ENCODE assay signal across 35 mouse cellular contexts in the genomic region with DNA sequence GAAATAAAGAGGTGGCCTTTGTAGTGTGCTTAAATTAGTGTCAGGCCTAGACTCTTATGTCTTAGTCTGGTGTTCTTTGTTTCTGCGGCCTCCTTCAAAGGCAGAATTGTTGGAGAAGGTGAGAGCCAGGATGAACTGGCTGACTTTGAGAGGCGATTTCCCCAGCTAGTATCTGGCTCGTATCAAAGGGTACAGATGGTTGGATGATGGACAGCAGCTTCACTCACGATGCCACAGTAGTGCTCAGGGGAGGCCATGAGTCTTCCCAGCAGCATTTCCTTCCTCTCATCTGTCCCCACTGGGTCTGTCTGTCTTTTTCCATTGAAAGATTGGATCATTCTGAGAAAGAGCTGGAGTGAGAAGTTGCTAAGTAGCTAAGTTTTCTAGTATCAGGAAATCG. TPM values are rescaled to one million over a fixed set of nuclear protein-coding genes. Genes with fewer than 3 reads are reported as not detected.
DNase-seq lines count a peak whose midpoint lies in the region; ATAC-seq lines count a peak whose summit lies in the region.
"Had no signal": no experiment of that assay in that cellular context is flagged by ENCODE, and none has a peak within 500 bp of the region (broad histone marks: within the 10 kb centered on the region; RNA-seq: fewer than 3 reads in every experiment).

No protein-coding gene starts in this region.

- H3K27me3 ChIP-seq in heart, embryonic 11.5 days (ENCODE audit: control insufficient read depth, insufficient read depth, low read length), result no peaks in the 10 kb centered on the region
- H3K27me3 ChIP-seq: heart, embryonic 13.5 days; intestine, embryonic 15.5 days; limb, embryonic 12.5 days; liver, embryonic 15.5 days; midbrain, embryonic 12.5 days had no signal

- H3K9me3 ChIP-seq in heart, embryonic 11.5 days (replicated peaks; ENCODE audit: control insufficient read depth, low read length), result no peaks in the 10 kb centered on the region
- H3K9me3 ChIP-seq: heart, embryonic 13.5 days; hindbrain, embryonic 10.5 days; intestine, embryonic 15.5 days; limb, embryonic 12.5 days; liver, embryonic 15.5 days; midbrain, embryonic 12.5 days had no signal

- DNase-seq in heart, adult 11 months, result peak; percentile 15
- DNase-seq in cerebellum, adult 11 months, result peak; percentile 53
- peak; percentile 64 for DNase-seq in cerebellum, adult 8-10 months
- DNase-seq in cerebellum, postnatal 25 days, result peak; percentile 65 to 74
- DNase-seq in heart, postnatal 4 days, result no peak
- DNase-seq: adrenal gland, postnatal 25 days; gastrocnemius, adult 2 months; gastrocnemius, postnatal 36 days; heart, adult 2 months; heart, postnatal 10 days; kidney, adult 2 months; layer of hippocampus, adult 9-11 months; lung, embryonic 14.5 days; thymus, postnatal 4 days had no signal

- ATAC-seq in heart, embryonic 11.5 days (replicated peaks; ENCODE audit: insufficient number of reproducible peaks, low FRiP score, low TSS enrichment), result no peak
- ATAC-seq in megakaryocyte-erythroid progenitor cell, adult 5-6 weeks (replicated peaks; ENCODE audit: low FRiP score, low TSS enrichment, poor library complexity, severe bottlenecking), result no peak
- ATAC-seq: forebrain, embryonic 16.5 days; hindbrain, embryonic 16.5 days; intestine, embryonic 15.5 days had no signal

- no peak overlapping the region for H3K27ac ChIP-seq in heart, embryonic 11.5 days (ENCODE audit: low read depth, low read length)
- H3K27ac ChIP-seq: gastrocnemius, adult 2 months; heart, adult 2 months; heart, embryonic 13.5 days; hindbrain, embryonic 10.5 days; intestine, embryonic 15.5 days; kidney, postnatal 0 days; limb, embryonic 12.5 days; liver, embryonic 15.5 days; midbrain, embryonic 12.5 days had no signal

- 70% methylated on average over 5 of the region's 5 CpGs for WGBS in heart, embryonic 11.5 days (ENCODE audit: insufficient replicate concordance)

- H3K36me3 ChIP-seq in heart, embryonic 11.5 days (ENCODE audit: control insufficient read depth, insufficient read depth, low read length), result no peaks in the 10 kb centered on the region
- H3K36me3 ChIP-seq: heart, embryonic 13.5 days; intestine, embryonic 15.5 days; limb, embryonic 12.5 days; liver, embryonic 15.5 days had no signal

- H3K4me1 ChIP-seq in heart, embryonic 11.5 days (ENCODE audit: control insufficient read depth, insufficient read depth, low read length), result no peaks in the 10 kb centered on the region
- H3K4me1 ChIP-seq: hindbrain, embryonic 10.5 days; intestine, embryonic 15.5 days; limb, embryonic 12.5 days; midbrain, embryonic 12.5 days had no signal

- H3K4me2 ChIP-seq in heart, embryonic 11.5 days, result no peak overlapping the region
- H3K4me2 ChIP-seq: heart, embryonic 13.5 days; intestine, embryonic 15.5 days; limb, embryonic 12.5 days; liver, embryonic 15.5 days; lung, embryonic 14.5 days; midbrain, embryonic 12.5 days had no signal

- no peak overlapping the region for H3K4me3 ChIP-seq in heart, embryonic 11.5 days (ENCODE audit: low read depth, low read length)
- H3K4me3 ChIP-seq: erythroblast, embryonic 14.5 days; gastrocnemius, adult 2 months; heart, adult 2 months; heart, embryonic 13.5 days; hindbrain, embryonic 10.5 days; intestine, embryonic 15.5 days; limb, embryonic 12.5 days; liver, embryonic 15.5 days; midbrain, embryonic 12.5 days had no signal

- H3K9ac ChIP-seq in heart, embryonic 11.5 days (ENCODE audit: low read depth, low read length), result no peak overlapping the region
- H3K9ac ChIP-seq: heart, embryonic 13.5 days; intestine, embryonic 15.5 days; limb, embryonic 12.5 days; liver, embryonic 15.5 days; lung, embryonic 14.5 days; midbrain, embryonic 12.5 days had no signal

RNA-seq across cellular contexts. Expression of gene Gdpd4, which starts 51.9 kb away (rescaled TPM):
- not detected in 2 replicates for polyA plus RNA-seq in heart, embryonic 11.5 days (2014; fragmentation: Nextera tagmentation; extraction: Ambion mirVana)
- not detected for total RNA-seq in heart, postnatal 4 days (2021)
- not detected in 2 replicates for total RNA-seq in megakaryocyte-erythroid progenitor cell, adult 5-6 weeks (2014; fragmentation: Nextera tagmentation)
- total RNA-seq in megakaryocyte-erythroid progenitor cell, adult 5-6 weeks (2017), result not detected in 2 replicates
- total RNA-seq: adrenal gland, adult 18-20 months; adrenal gland, postnatal 25 days; heart, adult 2 months; heart, postnatal 10 days; liver, adult 2 months; megakaryocyte progenitor cell, adult 5-6 weeks; monocyte, adult 5-6 weeks had no signal
- polyA plus RNA-seq: embryonic facial prominence, embryonic 14.5 days; erythroblast, embryonic 14.5 days; forebrain, embryonic 11.5 days; forebrain, embryonic 16.5 days; heart, adult 2 months; heart, embryonic 13.5 days; hindbrain, embryonic 10.5 days; hindbrain, embryonic 16.5 days; intestine, embryonic 15.5 days; kidney, adult 2 months; kidney, postnatal 0 days; large intestine, adult 2 months; limb, embryonic 12.5 days; liver, adult 2 months; liver, embryonic 15.5 days; lung, embryonic 14.5 days; midbrain, embryonic 12.5 days; neural tube, embryonic 14.5 days; thymus, postnatal 0 days had no signal
